Comparison of ENCODE assay signal across 8 mouse cellular contexts in genomic region chr7:65704818-65705242, GRCm38 (mm10). TPM values are rescaled to one million over a fixed set of nuclear protein-coding genes. Genes with fewer than 3 reads are reported as not detected.
DNase-seq lines count a peak whose midpoint lies in the region; ATAC-seq and TF ChIP-seq lines count a peak whose summit lies in the region.

No protein-coding gene starts in this region.

- H3K27me3 ChIP-seq in forebrain, embryonic 11.5 days (ENCODE audit: control insufficient read depth, insufficient read depth, low read length): no peaks in the 10 kb centered on the region
- H3K27me3 ChIP-seq in heart, embryonic 16.5 days (ENCODE audit: control insufficient read depth, insufficient read depth, low read length): no peaks in the 10 kb centered on the region
- no peaks in the 10 kb centered on the region for H3K27me3 ChIP-seq in liver, embryonic 14.5 days (ENCODE audit: control insufficient read depth, insufficient read depth, low read length)
- H3K27me3 ChIP-seq in neural tube, embryonic 11.5 days (ENCODE audit: control insufficient read depth, insufficient read depth, low read length): no peaks in the 10 kb centered on the region
- no peaks in the 10 kb centered on the region; the same call in 1 of the 2 replicates for H3K27me3 ChIP-seq in stomach, embryonic 16.5 days (ENCODE audit: control insufficient read depth, insufficient read depth, low read length)

- no peak overlapping the region for H3K27ac ChIP-seq in forebrain, embryonic 11.5 days (ENCODE audit: low read depth, low read length)
- H3K27ac ChIP-seq in heart, embryonic 16.5 days (ENCODE audit: low read length): no peak overlapping the region
- H3K27ac ChIP-seq in liver, embryonic 14.5 days: no peak overlapping the region
- no peak overlapping the region for H3K27ac ChIP-seq in neural tube, embryonic 11.5 days (ENCODE audit: low read depth, low read length)
- H3K27ac ChIP-seq in stomach, embryonic 16.5 days (ENCODE audit: low read length): no peak overlapping the region; the same call in 1 of the 2 replicates

- no peak for ATAC-seq in forebrain, embryonic 11.5 days (replicated peaks; ENCODE audit: low FRiP score)
- peak; percentile 69 for ATAC-seq in heart, embryonic 16.5 days (replicated peaks; ENCODE audit: extremely low read depth, insufficient read depth, low FRiP score)
- ATAC-seq in liver, embryonic 14.5 days (ENCODE audit: insufficient read depth): peak; percentile 37; the same call in 1 of the 2 replicates
- ATAC-seq in neural tube, embryonic 11.5 days (ENCODE audit: insufficient read depth, low FRiP score, low TSS enrichment): no peak
- ATAC-seq in stomach, embryonic 16.5 days (ENCODE audit: insufficient read depth, low FRiP score): peak; percentile 73; the same call in 1 of the 2 replicates

- no peaks in the 10 kb centered on the region for H3K36me3 ChIP-seq in forebrain, embryonic 11.5 days (ENCODE audit: control insufficient read depth, insufficient read depth, low read length)
- H3K36me3 ChIP-seq in heart, embryonic 16.5 days (ENCODE audit: control insufficient read depth, insufficient read depth): peaks cover 15% of the 10 kb centered on the region
- H3K36me3 ChIP-seq in liver, embryonic 14.5 days (replicated peaks; ENCODE audit: control insufficient read depth, insufficient read depth, low read depth): peaks cover under 1% of the 10 kb centered on the region
- no peaks in the 10 kb centered on the region; the same call in 1 of the 2 replicates for H3K36me3 ChIP-seq in neural tube, embryonic 11.5 days (ENCODE audit: control insufficient read depth, insufficient read depth, low read length)
- 0 out of 2 replicates have a peak, but pooled peaks cover 4% of the 10 kb centered on the region for H3K36me3 ChIP-seq in stomach, embryonic 16.5 days (ENCODE audit: control insufficient read depth, insufficient read depth, low read length)

- peak; percentile 77 for DNase-seq in ES-CJ7 (ENCODE audit: low read depth, low spot score)
- peak; percentile 71 for DNase-seq in c-Kit-positive CD71-positive TER-119-positive erythroid progenitor cells, embryonic 14.5 days (ENCODE audit: low spot score)
- DNase-seq in forebrain, embryonic 11.5 days (ENCODE audit: low spot score): peak; percentile 90
- DNase-seq in kidney, postnatal 25 days: peak; percentile 73 to 86
- peak; percentile 42 to 52 (median 47) for DNase-seq in liver, embryonic 14.5 days (ENCODE audit: low read depth in 3 of 3, low spot score in 3 of 3)
- DNase-seq in neural tube, embryonic 11.5 days (ENCODE audit: low spot score): peak; percentile 87

- H3K9ac ChIP-seq in forebrain, embryonic 11.5 days (ENCODE audit: low read length): peak overlapping the region; percentile 24; the same call in 1 of the 2 replicates
- peak overlapping the region; percentile 66 for H3K9ac ChIP-seq in heart, embryonic 16.5 days (ENCODE audit: low read length)
- H3K9ac ChIP-seq in liver, embryonic 14.5 days (replicated peaks): no peak overlapping the region; the same call in 1 of the 2 replicates
- H3K9ac ChIP-seq in neural tube, embryonic 11.5 days (ENCODE audit: low read length): no peak overlapping the region
- H3K9ac ChIP-seq in stomach, embryonic 16.5 days (ENCODE audit: low read length): peak overlapping the region; percentile 43

- 13% methylated on average over 10 of the region's 10 CpGs for WGBS in forebrain, embryonic 11.5 days
- WGBS in heart, embryonic 16.5 days: 7% methylated on average over 10 of the region's 10 CpGs
- WGBS in liver, embryonic 14.5 days (ENCODE audit: insufficient replicate concordance): 5% methylated on average over 10 of the region's 10 CpGs
- 23% methylated on average over 10 of the region's 10 CpGs for WGBS in neural tube, embryonic 11.5 days
- WGBS in stomach, embryonic 16.5 days: 8% methylated on average over 10 of the region's 10 CpGs

- no peaks in the 10 kb centered on the region for H3K4me1 ChIP-seq in forebrain, embryonic 11.5 days (replicated peaks; ENCODE audit: control insufficient read depth, insufficient read depth, low read length)
- no peaks in the 10 kb centered on the region for H3K4me1 ChIP-seq in heart, embryonic 16.5 days (ENCODE audit: control insufficient read depth, insufficient read depth, low read length)
- peaks cover 0 to 6% of the 10 kb centered on the region in 2 experiments; a peak in 1 of 4 replicates for H3K4me1 ChIP-seq in liver, embryonic 14.5 days (replicated peaks; ENCODE audit: control insufficient read depth in 2 of 2, insufficient read depth in 2 of 2, low read length in 1 of 2)
- H3K4me1 ChIP-seq in neural tube, embryonic 11.5 days (ENCODE audit: control insufficient read depth, insufficient read depth, low read length): no peaks in the 10 kb centered on the region
- 0 out of 2 replicates have a peak, but pooled peaks cover 3% of the 10 kb centered on the region for H3K4me1 ChIP-seq in stomach, embryonic 16.5 days (ENCODE audit: control insufficient read depth, insufficient read depth, low read length)

- no peak overlapping the region for H3K4me3 ChIP-seq in forebrain, embryonic 11.5 days (ENCODE audit: low read depth, low read length)
- H3K4me3 ChIP-seq in heart, embryonic 16.5 days (ENCODE audit: low read length): peak overlapping the region; percentile 56
- H3K4me3 ChIP-seq in liver, embryonic 14.5 days (ENCODE audit: insufficient read depth in 1 of 2, low read depth in 2 of 2, low read length in 2 of 2): peak overlapping the region in 1 of 2 experiments; percentile 5; a peak in 2 of 4 replicates
- H3K4me3 ChIP-seq in neural tube, embryonic 11.5 days (ENCODE audit: low read depth, low read length): no peak overlapping the region
- H3K4me3 ChIP-seq in stomach, embryonic 16.5 days (replicated peaks; ENCODE audit: low read length): peak overlapping the region; percentile 37

- no peaks in the 10 kb centered on the region for H3K9me3 ChIP-seq in forebrain, embryonic 11.5 days (ENCODE audit: control insufficient read depth, low read length)
- H3K9me3 ChIP-seq in heart, embryonic 16.5 days (replicated peaks; ENCODE audit: control insufficient read depth, low read length): no peaks in the 10 kb centered on the region
- no peaks in the 10 kb centered on the region for H3K9me3 ChIP-seq in liver, embryonic 14.5 days (ENCODE audit: control insufficient read depth, low read length)
- no peaks in the 10 kb centered on the region for H3K9me3 ChIP-seq in neural tube, embryonic 11.5 days (ENCODE audit: control insufficient read depth, low read length)
- H3K9me3 ChIP-seq in stomach, embryonic 16.5 days (replicated peaks; ENCODE audit: control insufficient read depth, low read length): no peaks in the 10 kb centered on the region

- no peak for TF ChIP-seq EP300 in liver, embryonic 14.5 days (IDR thresholded peaks at IDR 0.05; ENCODE audit: low read depth)

- peak; percentile 98 for TF ChIP-seq CTCF in liver, embryonic 14.5 days (IDR thresholded peaks at IDR 0.05; ENCODE audit: low read depth)

- peak overlapping the region; percentile 36; the same call in 1 of the 2 replicates for H3K4me2 ChIP-seq in forebrain, embryonic 11.5 days (ENCODE audit: low read depth, low read length, severe bottlenecking)
- H3K4me2 ChIP-seq in heart, embryonic 16.5 days (ENCODE audit: low read depth, low read length): peak overlapping the region; percentile 77
- H3K4me2 ChIP-seq in liver, embryonic 14.5 days (ENCODE audit: low read depth): peak overlapping the region; percentile 18
- H3K4me2 ChIP-seq in neural tube, embryonic 11.5 days (ENCODE audit: low read depth): peak overlapping the region; percentile 10; the same call in 1 of the 2 replicates
- H3K4me2 ChIP-seq in stomach, embryonic 16.5 days (ENCODE audit: low read depth, low read length): peak overlapping the region; percentile 49

RNA-seq across cellular contexts. Expression of gene Tm2d3, which starts 13.9 kb away (rescaled TPM):
- polyA plus RNA-seq in forebrain, embryonic 11.5 days (2014; fragmentation: Nextera tagmentation; extraction: Ambion mirVana): 65.9 and 69.6 TPM in 2 replicates
- polyA plus RNA-seq in heart, embryonic 16.5 days (2015; fragmentation: Nextera tagmentation; extraction: Ambion mirVana): 47.3 and 50.4 TPM in 2 replicates
- 34.3 and 41.9 TPM in 2 replicates for polyA plus RNA-seq in liver, embryonic 14.5 days (2012; rRNA removed)
- polyA plus RNA-seq in liver, embryonic 14.5 days (2014; fragmentation: Nextera tagmentation; extraction: Ambion mirVana): 33.6 and 34.6 TPM in 2 replicates
- 67.8 and 69.3 TPM in 2 replicates for polyA plus RNA-seq in neural tube, embryonic 11.5 days (2014; fragmentation: Nextera tagmentation; extraction: Ambion mirVana)
- polyA plus RNA-seq in stomach, embryonic 16.5 days (2015; fragmentation: Nextera tagmentation; extraction: Ambion mirVana): 87.9 and 95.6 TPM in 2 replicates

Comparison
In these comparisons a context has a peak if more than half of its experiments do, and no peak if none do; other contexts are left out.
1. ATAC-seq: peak in heart, embryonic 16.5 days (single experiment), liver, embryonic 14.5 days (single experiment) and stomach, embryonic 16.5 days (single experiment); none in forebrain, embryonic 11.5 days (single experiment) and neural tube, embryonic 11.5 days (single experiment).
2. H3K4me2 ChIP-seq: peak in every context shown above with its lines; median percentile 77 in heart, embryonic 16.5 days; 49 in stomach, embryonic 16.5 days; 36 in forebrain, embryonic 11.5 days; 18 in liver, embryonic 14.5 days; 10 in neural tube, embryonic 11.5 days.
3. H3K4me3 ChIP-seq: peak in heart, embryonic 16.5 days (single experiment) and stomach, embryonic 16.5 days (single experiment); none in forebrain, embryonic 11.5 days (single experiment) and neural tube, embryonic 11.5 days (single experiment).
4. H3K9ac ChIP-seq: peak in forebrain, embryonic 11.5 days (single experiment), heart, embryonic 16.5 days (single experiment) and stomach, embryonic 16.5 days (single experiment); none in liver, embryonic 14.5 days (single experiment) and neural tube, embryonic 11.5 days (single experiment).
5. Peak in every context shown above with its lines, with median percentiles within 50 percentile points of each other: DNase-seq.